Mouse (Mus musculus) embryonic facial prominence, embryonic 12.5 days (tissue): ENCODE results near the gene Plk5. TPM values are rescaled to one million over a fixed set of nuclear protein-coding genes. Genes with fewer than 3 reads are reported as not detected.

Source experiments
- ATAC-seq: fragments of 200-750 bp; cut with Nextera tagmentation; 2 replicates; pipeline ENCODE4 v1.8.0; 2017; ENCODE audit not compliant: insufficient number of reproducible peaks, insufficient read depth, low FRiP score, low TSS enrichment
- H3K27ac ChIP-seq: fragments of 300-500 bp; sonication (generic); 2 replicates; pipeline ENCODE4 v1.5.1; 2016; ENCODE audit warnings: mild to moderate bottlenecking
- H3K27me3 ChIP-seq: fragments of 300-500 bp; sonication (generic); 2 replicates; pipeline ENCODE4 v1.6.1; 2016; ENCODE audit warnings: mild to moderate bottlenecking, moderate library complexity
- H3K36me3 ChIP-seq: fragments of 300-500 bp; sonication (generic); 2 replicates; pipeline ENCODE4 v1.6.1; 2016; ENCODE audit warnings: mild to moderate bottlenecking
- H3K4me1 ChIP-seq: fragments of 300-500 bp; sonication (generic); 2 replicates; pipeline ENCODE4 v1.6.1; 2016
- H3K4me2 ChIP-seq: fragments of 300-500 bp; sonication (generic); replicated peaks from 2 replicates; pipeline ENCODE4 v1.6.1; 2016; ENCODE audit warnings: mild to moderate bottlenecking, moderate library complexity
- H3K4me3 ChIP-seq: fragments of 300-500 bp; sonication (generic); 2 replicates; pipeline ENCODE4 v1.5.1; 2016; ENCODE audit warnings: mild to moderate bottlenecking
- H3K9ac ChIP-seq: fragments of 300-500 bp; sonication (generic); 2 replicates; pipeline ENCODE4 v1.6.1; 2016; ENCODE audit warnings: mild to moderate bottlenecking, moderate library complexity
- H3K9me3 ChIP-seq: fragments of 300-500 bp; sonication (generic); 2 replicates; pipeline ENCODE4 v1.6.1; 2016; ENCODE audit warnings: mild to moderate bottlenecking, moderate library complexity
- WGBS: fragments of 180-500 bp; shearing (Covaris S2); methylation state at CpG from one replicate; pipeline ENCODE4 v1.1.7; 2016; 5-methylcytosine and 5-hydroxymethylcytosine counted together
- polyA plus RNA-seq: library from polyadenylated mRNA; unstranded; fragments of >200 nt; fragmentation: Nextera tagmentation; extraction: Ambion mirVana; gene quantifications from 2 replicates; pipeline ENCODE4 v1.2.1, GENCODE M21; 2016

The Plk5 gene
- polyA plus RNA-seq, 1 experiment from 2014 or later, result 1.2 TPM

- H3K4me3 ChIP-seq, result peak overlapping the region; percentile 98
- peak overlapping the region; percentile 81 for H3K4me2 ChIP-seq
- H3K4me1 ChIP-seq, result peaks cover 38% of the 10 kb centered on the region
- H3K36me3 ChIP-seq, result peaks cover 55% of the 10 kb centered on the region
- H3K9me3 ChIP-seq, result no peaks in the 10 kb centered on the region
- 78% methylated on average over 4 of the region's 4 CpGs for WGBS
- H3K27me3 ChIP-seq, result no peaks in the 10 kb centered on the region
- H3K27ac ChIP-seq, result 0 out of 2 replicates have a peak overlapping the region, but pooled peaks have one; percentile 17
- peak overlapping the region; percentile 90 for H3K9ac ChIP-seq
- ATAC-seq, result no peak
Observed at GRCm38 (mm10) chr10:80384115-80384639, 27.9 kb downstream of the Plk5 start.

- Histone ChIP-seq H3K27ac (peak overlapping the region; percentile 89), H3K4me1 (peaks cover 38% of the 10 kb centered on the region), H3K4me2 (peak overlapping the region; percentile 81), H3K4me3 (peak overlapping the region; percentile 98), H3K9me3 (no peaks in the 10 kb centered on the region), H3K36me3 (peaks cover 51% of the 10 kb centered on the region), H3K9ac (peak overlapping the region; percentile 90), H3K27me3 (no peaks in the 10 kb centered on the region)
- no peak for ATAC-seq
- WGBS, result 75% methylated on average over 7 of the region's 7 CpGs
Observed at GRCm38 (mm10) chr10:80384709-80385108, 28.4 kb downstream of the Plk5 start.

GRCm38 (mm10) chr10:80385310-80385709 is 29.1 kb downstream of the Plk5 start:
- H3K4me1 ChIP-seq, result peaks cover 38% of the 10 kb centered on the region
- no peaks in the 10 kb centered on the region for H3K27me3 ChIP-seq
- WGBS, result 8% methylated on average over 7 of the region's 7 CpGs
- no peaks in the 10 kb centered on the region for H3K9me3 ChIP-seq
- peak overlapping the region; percentile 90 for H3K9ac ChIP-seq
- peak overlapping the region; percentile 98 for H3K4me3 ChIP-seq
- ATAC-seq, result no peak
- peaks cover 53% of the 10 kb centered on the region for H3K36me3 ChIP-seq
- H3K27ac ChIP-seq, result peak overlapping the region; percentile 89
- peak overlapping the region; percentile 81 for H3K4me2 ChIP-seq

- H3K4me1 ChIP-seq, result peaks cover 38% of the 10 kb centered on the region
- H3K36me3 ChIP-seq, result peaks cover 53% of the 10 kb centered on the region
- H3K27ac ChIP-seq, result peak overlapping the region; percentile 89
- WGBS, result under 1% methylated on average over 34 of the region's 34 CpGs
- peak; percentile 52 for ATAC-seq
- peak overlapping the region; percentile 90 for H3K9ac ChIP-seq
- no peaks in the 10 kb centered on the region for H3K9me3 ChIP-seq
- peak overlapping the region; percentile 81 for H3K4me2 ChIP-seq
- H3K27me3 ChIP-seq, result no peaks in the 10 kb centered on the region
- peak overlapping the region; percentile 98 for H3K4me3 ChIP-seq
Observed at GRCm38 (mm10) chr10:80385811-80386734, 29.8 kb downstream of the Plk5 start.

GRCm38 (mm10) chr10:80386735-80387471 is 30.6 kb downstream of the Plk5 start:
- no peaks in the 10 kb centered on the region for H3K27me3 ChIP-seq
- WGBS, result under 1% methylated on average over 84 of the region's 94 CpGs
- H3K4me2 ChIP-seq, result peak overlapping the region; percentile 81
- peak overlapping the region; percentile 90 for H3K9ac ChIP-seq
- H3K4me3 ChIP-seq, result peak overlapping the region; percentile 98
- ATAC-seq, result no peak
- peaks cover 38% of the 10 kb centered on the region for H3K4me1 ChIP-seq
- peaks cover 53% of the 10 kb centered on the region for H3K36me3 ChIP-seq
- no peaks in the 10 kb centered on the region for H3K9me3 ChIP-seq
- H3K27ac ChIP-seq, result peak overlapping the region; percentile 89

GRCm38 (mm10) chr10:80387522-80387959 is 31.3 kb downstream of the Plk5 start, which contains the start of gene Mex3d:
TSS of gene Mex3d (minus strand) at chr10:80387659.
- 2% methylated on average over 26 of the region's 61 CpGs for WGBS
- Histone ChIP-seq H3K27ac (peak within 1 kb of the TSS; percentile 89), H3K36me3 (peaks cover 53% of the 10 kb centered on the region), H3K4me3 (peak within 1 kb of the TSS; percentile 98), H3K4me2 (peak within 1 kb of the TSS; percentile 81), H3K4me1 (peaks cover 38% of the 10 kb centered on the region), H3K9ac (peak within 1 kb of the TSS; percentile 90), H3K9me3 (no peaks in the 10 kb centered on the region), H3K27me3 (no peaks in the 10 kb centered on the region)
- ATAC-seq, result 0 out of 2 replicates have a peak, but pooled peaks have one; percentile 6

- Histone ChIP-seq H3K4me1 (peaks cover 27% of the 10 kb centered on the region), H3K4me2 (peak overlapping the region; percentile 71; the same call in 1 of the 2 replicates), H3K4me3 (no peak overlapping the region), H3K27ac (no peak overlapping the region), H3K27me3 (no peaks in the 10 kb centered on the region), H3K9me3 (no peaks in the 10 kb centered on the region), H3K9ac (no peak overlapping the region), H3K36me3 (peaks cover 54% of the 10 kb centered on the region)
- ATAC-seq, result no peak
- 18% methylated on average over 2 of the region's 2 CpGs for WGBS
Observed at GRCm38 (mm10) chr10:80388731-80389130, 32.5 kb downstream of the Plk5 start.

GRCm38 (mm10) chr10:80389185-80389708 is 33.0 kb downstream of the Plk5 start:
- no peak for ATAC-seq
- H3K27ac ChIP-seq, result no peak overlapping the region
- no peak overlapping the region for H3K9ac ChIP-seq
- H3K27me3 ChIP-seq, result no peaks in the 10 kb centered on the region
- WGBS, result 82% methylated on average over 4 of the region's 4 CpGs
- H3K9me3 ChIP-seq, result no peaks in the 10 kb centered on the region
- H3K4me2 ChIP-seq, result no peak overlapping the region
- H3K4me3 ChIP-seq, result no peak overlapping the region
- H3K4me1 ChIP-seq, result peaks cover 22% of the 10 kb centered on the region
- peaks cover 55% of the 10 kb centered on the region for H3K36me3 ChIP-seq

GRCm38 (mm10) chr10:80390697-80391096 is 34.4 kb downstream of the Plk5 start:
- Histone ChIP-seq H3K27me3 (no peaks in the 10 kb centered on the region), H3K27ac (no peak overlapping the region), H3K9ac (no peak overlapping the region), H3K4me3 (no peak overlapping the region), H3K4me1 (peaks cover 8% of the 10 kb centered on the region; the same call in 1 of the 2 replicates), H3K36me3 (peaks cover 59% of the 10 kb centered on the region), H3K9me3 (no peaks in the 10 kb centered on the region), H3K4me2 (no peak overlapping the region)
- ATAC-seq, result no peak
- WGBS, result 88% methylated on average over 9 of the region's 9 CpGs

- H3K27ac ChIP-seq, result no peak overlapping the region
- H3K36me3 ChIP-seq, result peaks cover 72% of the 10 kb centered on the region
Observed at GRCm38 (mm10) chr10:80392687-80393086, 36.4 kb downstream of the Plk5 start.

GRCm38 (mm10) chr10:80395025-80395627 is 38.9 kb downstream of the Plk5 start:
- no peaks in the 10 kb centered on the region for H3K27me3 ChIP-seq
- H3K9me3 ChIP-seq, result no peaks in the 10 kb centered on the region
- no peak overlapping the region for H3K4me2 ChIP-seq
- no peak overlapping the region for H3K27ac ChIP-seq
- peaks cover 66% of the 10 kb centered on the region for H3K36me3 ChIP-seq
- H3K4me1 ChIP-seq, result peaks cover 15% of the 10 kb centered on the region
- H3K4me3 ChIP-seq, result no peak overlapping the region
- no peak for ATAC-seq
- no peak overlapping the region for H3K9ac ChIP-seq
- 96% methylated on average over 35 of the region's 35 CpGs for WGBS

More at GRCm38 (mm10) chr10:80392687-80393086, 36.4 kb downstream of the Plk5 start:
- Histone ChIP-seq H3K4me2 (no peak overlapping the region), H3K9ac (no peak overlapping the region), H3K9me3 (no peaks in the 10 kb centered on the region), H3K4me1 (peaks cover 18% of the 10 kb centered on the region), H3K4me3 (no peak overlapping the region), H3K27me3 (no peaks in the 10 kb centered on the region)
- ATAC-seq, result no peak
- WGBS, result 93% methylated on average over 5 of the region's 5 CpGs
